Mouse (Mus musculus): ENCODE measurements around the gene Cotl1. TPM values are rescaled to one million over a fixed set of nuclear protein-coding genes. Genes with fewer than 3 reads are reported as not detected.

The Cotl1 gene
- polyA plus RNA-seq, 1 experiment from 2014 or later = 38.1 TPM

- Histone ChIP-seq H3K27ac (ENCODE audit: low read length) (no peak overlapping the region), H3K36me3 (ENCODE audit: control insufficient read depth, insufficient read depth) (no peaks in the 10 kb centered on the region; the same call in 1 of the 2 replicates), H3K4me1 (ENCODE audit: control insufficient read depth, low read depth, low read length) (no peaks in the 10 kb centered on the region; the same call in 1 of the 2 replicates), H3K9me3 (replicated peaks; ENCODE audit: control insufficient read depth, low read length) (no peaks in the 10 kb centered on the region), H3K27me3 (ENCODE audit: control insufficient read depth, insufficient read depth, low read depth, low read length) (no peaks in the 10 kb centered on the region), H3K4me2 (ENCODE audit: low read depth, low read length) (no peak overlapping the region), H3K4me3 (ENCODE audit: low read depth, low read length) (no peak overlapping the region), H3K9ac (ENCODE audit: low read depth, low read length) (no peak overlapping the region)
- ATAC-seq (ENCODE audit: low read depth) = no peak
- WGBS (ENCODE audit: insufficient replicate concordance) = 64% methylated on average over 8 of the region's 8 CpGs
Observed at GRCm38 (mm10) chr8:119805275-119805674, 35.1 kb downstream of the Cotl1 start.

- WGBS (ENCODE audit: insufficient replicate concordance) = 60% methylated on average over 1 of the region's 1 CpGs
- no peak for ATAC-seq (ENCODE audit: low read depth)
Observed at GRCm38 (mm10) chr8:119802592-119802991, 37.8 kb downstream of the Cotl1 start.

GRCm38 (mm10) chr8:119801168-119801567 is 39.2 kb downstream of the Cotl1 start:
- Histone ChIP-seq H3K9ac (ENCODE audit: low read depth, low read length) (no peak overlapping the region), H3K27ac (ENCODE audit: low read length) (no peak overlapping the region), H3K27me3 (ENCODE audit: control insufficient read depth, insufficient read depth, low read depth, low read length) (no peaks in the 10 kb centered on the region), H3K36me3 (ENCODE audit: control insufficient read depth, insufficient read depth) (no peaks in the 10 kb centered on the region), H3K9me3 (replicated peaks; ENCODE audit: control insufficient read depth, low read length) (no peaks in the 10 kb centered on the region), H3K4me3 (ENCODE audit: low read depth, low read length) (no peak overlapping the region), H3K4me1 (ENCODE audit: control insufficient read depth, low read depth, low read length) (peaks cover 5% of the 10 kb centered on the region), H3K4me2 (ENCODE audit: low read depth, low read length) (no peak overlapping the region)
- ATAC-seq (ENCODE audit: low read depth) = no peak
- WGBS (ENCODE audit: insufficient replicate concordance) = 13% methylated on average over 3 of the region's 4 CpGs

More at GRCm38 (mm10) chr8:119802592-119802991, 37.8 kb downstream of the Cotl1 start:
- Histone ChIP-seq H3K36me3 (ENCODE audit: control insufficient read depth, insufficient read depth) (no peaks in the 10 kb centered on the region), H3K4me2 (ENCODE audit: low read depth, low read length) (no peak overlapping the region), H3K27ac (ENCODE audit: low read length) (no peak overlapping the region), H3K4me1 (ENCODE audit: control insufficient read depth, low read depth, low read length) (peaks cover 5% of the 10 kb centered on the region), H3K4me3 (ENCODE audit: low read depth, low read length) (no peak overlapping the region), H3K9ac (ENCODE audit: low read depth, low read length) (no peak overlapping the region), H3K9me3 (replicated peaks; ENCODE audit: control insufficient read depth, low read length) (no peaks in the 10 kb centered on the region), H3K27me3 (ENCODE audit: control insufficient read depth, insufficient read depth, low read depth, low read length) (no peaks in the 10 kb centered on the region)

GRCm38 (mm10) chr8:119798965-119799264 is 41.4 kb downstream of the Cotl1 start:
- ATAC-seq (ENCODE audit: low read depth) = peak; percentile 16; the same call in 1 of the 2 replicates
- Histone ChIP-seq H3K9me3 (replicated peaks; ENCODE audit: control insufficient read depth, low read length) (no peaks in the 10 kb centered on the region), H3K4me2 (ENCODE audit: low read depth, low read length) (peak overlapping the region; percentile 22; the same call in 1 of the 2 replicates), H3K4me1 (ENCODE audit: control insufficient read depth, low read depth, low read length) (peaks cover 5% of the 10 kb centered on the region), H3K9ac (ENCODE audit: low read depth, low read length) (no peak overlapping the region), H3K27me3 (ENCODE audit: control insufficient read depth, insufficient read depth, low read depth, low read length) (no peaks in the 10 kb centered on the region), H3K4me3 (ENCODE audit: low read depth, low read length) (no peak overlapping the region), H3K27ac (ENCODE audit: low read length) (no peak overlapping the region), H3K36me3 (ENCODE audit: control insufficient read depth, insufficient read depth) (no peaks in the 10 kb centered on the region)
- WGBS (ENCODE audit: insufficient replicate concordance) = 39% methylated on average over 2 of the region's 2 CpGs

GRCm38 (mm10) chr8:119798170-119798964 is 42.0 kb downstream of the Cotl1 start:
- Histone ChIP-seq H3K9me3 (replicated peaks; ENCODE audit: control insufficient read depth, low read length) (no peaks in the 10 kb centered on the region), H3K36me3 (ENCODE audit: control insufficient read depth, insufficient read depth) (no peaks in the 10 kb centered on the region), H3K9ac (ENCODE audit: low read depth, low read length) (no peak overlapping the region), H3K4me3 (ENCODE audit: low read depth, low read length) (peak overlapping the region; percentile 12; the same call in 1 of the 2 replicates), H3K27ac (ENCODE audit: low read length) (no peak overlapping the region), H3K4me1 (ENCODE audit: control insufficient read depth, low read depth, low read length) (peaks cover 5% of the 10 kb centered on the region), H3K27me3 (ENCODE audit: control insufficient read depth, insufficient read depth, low read depth, low read length) (no peaks in the 10 kb centered on the region), H3K4me2 (ENCODE audit: low read depth, low read length) (peak overlapping the region; percentile 22)
- peak; percentile 25 for ATAC-seq (ENCODE audit: low read depth)
- WGBS (ENCODE audit: insufficient replicate concordance) = 8% methylated on average over 15 of the region's 15 CpGs

- no peak overlapping the region for H3K9ac ChIP-seq (ENCODE audit: low read depth, low read length)
- ATAC-seq (ENCODE audit: low read depth) = no peak
- no peaks in the 10 kb centered on the region for H3K36me3 ChIP-seq (ENCODE audit: control insufficient read depth, insufficient read depth)
- peaks cover 16% of the 10 kb centered on the region for H3K4me1 ChIP-seq (ENCODE audit: control insufficient read depth, low read depth, low read length)
- no peak overlapping the region for H3K27ac ChIP-seq (ENCODE audit: low read length)
- H3K4me3 ChIP-seq (ENCODE audit: low read depth, low read length) = no peak overlapping the region
- no peak overlapping the region for H3K4me2 ChIP-seq (ENCODE audit: low read depth, low read length)
- no peaks in the 10 kb centered on the region for H3K9me3 ChIP-seq (replicated peaks; ENCODE audit: control insufficient read depth, low read length)
- WGBS (ENCODE audit: insufficient replicate concordance) = 56% methylated on average over 3 of the region's 3 CpGs
- no peaks in the 10 kb centered on the region for H3K27me3 ChIP-seq (ENCODE audit: control insufficient read depth, insufficient read depth, low read depth, low read length)
Observed at GRCm38 (mm10) chr8:119795651-119796050, 44.7 kb downstream of the Cotl1 start.

- Histone ChIP-seq H3K9ac (ENCODE audit: low read depth, low read length) (no peak overlapping the region), H3K4me1 (ENCODE audit: control insufficient read depth, low read depth, low read length) (peaks cover 19% of the 10 kb centered on the region), H3K4me3 (ENCODE audit: low read depth, low read length) (no peak overlapping the region), H3K27ac (ENCODE audit: low read length) (no peak overlapping the region), H3K9me3 (replicated peaks; ENCODE audit: control insufficient read depth, low read length) (no peaks in the 10 kb centered on the region), H3K27me3 (ENCODE audit: control insufficient read depth, insufficient read depth, low read depth, low read length) (no peaks in the 10 kb centered on the region), H3K4me2 (ENCODE audit: low read depth, low read length) (no peak overlapping the region), H3K36me3 (ENCODE audit: control insufficient read depth, insufficient read depth) (no peaks in the 10 kb centered on the region)
- 38% methylated on average over 7 of the region's 7 CpGs for WGBS (ENCODE audit: insufficient replicate concordance)
- no peak for ATAC-seq (ENCODE audit: low read depth)
Observed at GRCm38 (mm10) chr8:119794689-119795088, 45.7 kb downstream of the Cotl1 start.

- Histone ChIP-seq H3K36me3 (ENCODE audit: control insufficient read depth, insufficient read depth) (no peaks in the 10 kb centered on the region), H3K4me2 (ENCODE audit: low read depth, low read length) (no peak overlapping the region), H3K4me3 (ENCODE audit: low read depth, low read length) (no peak overlapping the region), H3K27ac (ENCODE audit: low read length) (peak overlapping the region; percentile 57; the same call in 1 of the 2 replicates), H3K27me3 (ENCODE audit: control insufficient read depth, insufficient read depth, low read depth, low read length) (no peaks in the 10 kb centered on the region), H3K9me3 (replicated peaks; ENCODE audit: control insufficient read depth, low read length) (no peaks in the 10 kb centered on the region), H3K9ac (ENCODE audit: low read depth, low read length) (no peak overlapping the region), H3K4me1 (ENCODE audit: control insufficient read depth, low read depth, low read length) (peaks cover 14% of the 10 kb centered on the region; the same call in 1 of the 2 replicates)
- peak; percentile 86 for ATAC-seq (ENCODE audit: low read depth)
- 36% methylated on average over 16 of the region's 16 CpGs for WGBS (ENCODE audit: insufficient replicate concordance)
Observed at GRCm38 (mm10) chr8:119791804-119792704, 48.3 kb downstream of the Cotl1 start.

GRCm38 (mm10) chr8:119789581-119789980 is 50.8 kb downstream of the Cotl1 start:
- 67% methylated on average over 7 of the region's 7 CpGs for WGBS (ENCODE audit: insufficient replicate concordance)

More at GRCm38 (mm10) chr8:119789581-119789980, 50.8 kb downstream of the Cotl1 start:
- H3K4me2 ChIP-seq (ENCODE audit: low read depth, low read length) = no peak overlapping the region
- peaks cover 15% of the 10 kb centered on the region for H3K4me1 ChIP-seq (ENCODE audit: control insufficient read depth, low read depth, low read length)
- no peaks in the 10 kb centered on the region for H3K36me3 ChIP-seq (ENCODE audit: control insufficient read depth, insufficient read depth)
- ATAC-seq (ENCODE audit: low read depth) = no peak
- no peaks in the 10 kb centered on the region for H3K9me3 ChIP-seq (replicated peaks; ENCODE audit: control insufficient read depth, low read length)
- H3K4me3 ChIP-seq (ENCODE audit: low read depth, low read length) = no peak overlapping the region
- H3K27me3 ChIP-seq (ENCODE audit: control insufficient read depth, insufficient read depth, low read depth, low read length) = no peaks in the 10 kb centered on the region
- H3K27ac ChIP-seq (ENCODE audit: low read length) = no peak overlapping the region
- no peak overlapping the region for H3K9ac ChIP-seq (ENCODE audit: low read depth, low read length)
